Mouse (Mus musculus): ENCODE results near the gene Gpr171.
"Not testable (repeated sequence)": the region's sequence is repeated elsewhere in the genome, so short reads cannot be mapped to it uniquely, and the experiment has no call there.

The Gpr171 gene

GRCm38 (mm10) chr3:59101218-59101986, at the start of gene Gpr171:
Gene Gpr171 (minus strand): TSS chr3:59101821.
- DNase-seq (ENCODE audit: low spot score in 2 of 2): no peak

- DNase-seq (ENCODE audit: low spot score in 2 of 2): no peak
These were observed 49.0 kb upstream of the Gpr171 start for GRCm38 (mm10) chr3:59150624-59151023.

GRCm38 (mm10) chr3:59149646-59150045, 48.0 kb upstream of the Gpr171 start:
- DNase-seq (ENCODE audit: low spot score in 2 of 2): no peak

- DNase-seq (ENCODE audit: low spot score in 2 of 2): no peak
These were observed 43.6 kb upstream of the Gpr171 start for GRCm38 (mm10) chr3:59145194-59145593.

- no peak for DNase-seq (ENCODE audit: low spot score in 2 of 2)
These were observed 40.1 kb upstream of the Gpr171 start for GRCm38 (mm10) chr3:59141507-59142305.

GRCm38 (mm10) chr3:59140941-59141340, 39.3 kb upstream of the Gpr171 start:
- not testable (repeated sequence) for DNase-seq (ENCODE audit: low spot score in 2 of 2)

- no peak for DNase-seq (ENCODE audit: low spot score in 2 of 2)
These were observed 38.5 kb upstream of the Gpr171 start for GRCm38 (mm10) chr3:59140115-59140514.

- no peak for DNase-seq (ENCODE audit: low spot score in 2 of 2)
These were observed 38.0 kb upstream of the Gpr171 start for GRCm38 (mm10) chr3:59139651-59140051.

GRCm38 (mm10) chr3:59138946-59139468, 37.4 kb upstream of the Gpr171 start:
- no peak for DNase-seq (ENCODE audit: low spot score in 2 of 2)

GRCm38 (mm10) chr3:59135911-59136653, 34.5 kb upstream of the Gpr171 start:
- DNase-seq (ENCODE audit: low spot score in 2 of 2): no peak

- no peak for DNase-seq (ENCODE audit: low spot score in 2 of 2)
These were observed 31.6 kb upstream of the Gpr171 start for GRCm38 (mm10) chr3:59133189-59133588.

- DNase-seq (ENCODE audit: low spot score in 2 of 2): no peak
These were observed 30.3 kb upstream of the Gpr171 start for GRCm38 (mm10) chr3:59131966-59132365.

GRCm38 (mm10) chr3:59131081-59131480, 29.5 kb upstream of the Gpr171 start:
- DNase-seq (ENCODE audit: low spot score in 2 of 2): no peak

- DNase-seq (ENCODE audit: low spot score in 2 of 2): no peak
These were observed 28.8 kb upstream of the Gpr171 start for GRCm38 (mm10) chr3:59130431-59130830.

- DNase-seq (ENCODE audit: low spot score in 2 of 2): no peak
These were observed 27.9 kb upstream of the Gpr171 start for GRCm38 (mm10) chr3:59129547-59129946.

- no peak for DNase-seq (ENCODE audit: low spot score in 2 of 2)
These were observed 27.1 kb upstream of the Gpr171 start for GRCm38 (mm10) chr3:59128681-59129080.

- DNase-seq (ENCODE audit: low spot score in 2 of 2): no peak
These were observed 24.3 kb upstream of the Gpr171 start for GRCm38 (mm10) chr3:59125783-59126555.

- no peak for DNase-seq (ENCODE audit: low spot score in 2 of 2)
These were observed 23.4 kb upstream of the Gpr171 start for GRCm38 (mm10) chr3:59125022-59125421.

- no peak for DNase-seq (ENCODE audit: low spot score in 2 of 2)
These were observed 20.3 kb upstream of the Gpr171 start for GRCm38 (mm10) chr3:59121780-59122449.

- DNase-seq (ENCODE audit: low spot score in 2 of 2): no peak
These were observed 19.6 kb upstream of the Gpr171 start for GRCm38 (mm10) chr3:59121067-59121730.

Measured in left cerebral cortex, adult 9 months (tissue).